Mouse (Mus musculus) cerebellum, adult (tissue): ENCODE results near the gene Spint4.
"Not testable (repeated sequence)": the region's sequence is repeated elsewhere in the genome, so short reads cannot be mapped to it uniquely, and the experiment has no call there.

Experiments used
- ATAC-seq: cut with Nextera tagmentation; 2 replicates; pipeline ENCODE4 v1.9.2; 2017; ENCODE audit warnings: mild to moderate bottlenecking, moderate library complexity, mixed read lengths; ENCODE audit not compliant: insufficient number of reproducible peaks, low FRiP score, low TSS enrichment

Gene Spint4

DNA sequence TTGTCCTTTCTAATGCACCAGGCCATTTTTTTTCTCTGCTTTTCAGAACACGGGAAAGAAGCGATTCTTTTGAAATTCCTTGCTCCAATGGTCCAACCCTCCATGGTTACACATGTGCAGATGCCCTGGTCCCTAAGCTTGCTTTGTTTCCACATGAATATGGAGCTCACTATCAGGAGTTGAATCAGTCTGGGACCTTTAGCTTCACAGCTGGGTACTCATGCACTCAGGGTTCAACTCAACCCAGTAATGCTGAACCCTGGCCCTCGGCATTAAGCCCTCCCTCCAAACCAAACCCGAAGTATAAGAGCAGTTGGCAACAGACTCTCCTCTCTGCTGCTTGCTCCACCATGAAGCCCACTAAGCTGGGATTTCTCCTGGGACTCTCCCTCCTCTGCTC lies at the start of gene Spint4:
Gene Spint4 (plus strand): TSS at position 301 of the 400 bp plus-strand sequence.
- ATAC-seq = no peak

DNA sequence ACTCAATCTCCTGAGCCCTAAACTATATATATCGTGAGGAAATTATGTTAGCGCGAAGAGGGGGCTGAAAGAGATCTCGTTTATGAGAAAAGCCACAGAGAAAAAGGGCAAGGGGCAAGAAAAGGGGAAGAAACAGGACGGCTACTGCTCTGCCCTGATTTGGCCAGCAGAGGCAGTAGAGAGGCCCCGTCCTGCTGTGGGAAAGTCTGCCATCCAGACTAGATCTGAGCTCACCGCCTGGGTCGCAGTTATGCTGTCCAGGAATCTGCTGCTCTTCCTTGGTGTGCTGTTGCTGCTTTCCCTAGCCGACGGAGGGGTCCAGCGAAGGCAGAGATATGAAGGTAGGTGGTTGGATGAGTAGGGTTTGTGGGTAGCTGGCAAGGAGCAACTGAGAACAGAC lies 42.4 kb upstream of the Spint4 start, which contains the start of gene Wfdc10:
Gene Wfdc10 (plus strand): TSS at position 189 of the 400 bp plus-strand sequence.
- ATAC-seq = no peak

DNA sequence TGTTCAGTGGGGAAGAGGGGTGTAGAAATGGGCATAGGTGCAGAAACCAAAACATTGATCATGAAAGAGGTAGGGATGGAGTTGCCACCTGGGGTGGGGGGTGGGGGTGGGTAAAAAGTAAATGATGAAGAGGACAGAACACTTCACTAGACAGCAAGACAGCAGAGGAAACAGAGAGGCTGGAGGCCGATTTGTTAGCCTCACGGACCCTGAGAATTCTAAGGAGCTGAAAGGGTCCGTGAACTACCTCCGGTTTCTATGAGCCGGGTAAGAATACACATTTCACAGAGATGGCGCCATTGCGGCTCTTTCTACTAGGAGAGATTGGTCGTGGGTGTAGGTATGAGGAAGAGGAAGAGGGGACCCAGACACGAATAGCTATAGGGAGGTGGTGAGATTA lies 41.8 kb upstream of the Spint4 start, which contains the start of gene Wfdc9:
Gene Wfdc9 (minus strand): TSS at position 101 of the 400 bp plus-strand sequence.
- no peak for ATAC-seq

DNA sequence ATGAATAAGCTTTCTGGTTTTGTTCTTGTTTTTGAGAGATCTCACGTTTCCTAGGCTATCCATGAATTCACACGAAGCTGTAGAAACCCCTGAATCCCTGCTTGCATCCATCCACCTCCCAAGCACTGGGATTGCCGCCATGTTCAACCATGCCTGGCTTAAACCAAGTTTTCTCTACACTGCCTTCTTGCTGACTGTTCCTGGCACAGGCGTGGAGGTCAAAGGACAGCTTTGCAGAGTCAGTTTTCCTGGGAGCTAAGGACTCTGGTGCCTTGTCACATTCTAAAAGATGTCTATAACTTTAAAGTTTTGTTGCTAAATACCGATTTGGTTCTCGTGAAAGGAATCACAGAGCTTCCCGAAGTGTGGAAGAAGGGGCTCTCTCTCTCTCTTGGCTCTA lies 33.5 kb upstream of the Spint4 start:
- ATAC-seq = no peak

DNA sequence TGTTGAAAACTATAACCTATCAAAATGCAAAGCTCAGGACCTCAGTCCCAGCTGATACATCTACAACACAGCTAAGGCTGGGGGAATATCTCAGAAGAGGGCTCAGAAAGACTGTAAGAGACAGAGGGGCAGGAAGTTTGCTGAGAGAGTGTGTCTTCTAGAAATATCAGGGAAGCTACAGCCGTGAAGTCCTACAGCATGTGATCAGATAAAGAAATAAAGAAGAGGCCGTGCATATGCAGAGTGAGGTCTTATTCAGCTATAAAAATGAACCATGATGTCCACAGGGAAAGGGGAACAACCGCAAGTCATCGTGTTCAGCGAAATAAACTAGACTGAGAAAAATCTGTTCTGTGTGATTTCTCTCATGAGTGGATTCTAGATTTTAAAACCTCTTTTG lies 28.0 kb upstream of the Spint4 start:
- ATAC-seq = no peak

DNA sequence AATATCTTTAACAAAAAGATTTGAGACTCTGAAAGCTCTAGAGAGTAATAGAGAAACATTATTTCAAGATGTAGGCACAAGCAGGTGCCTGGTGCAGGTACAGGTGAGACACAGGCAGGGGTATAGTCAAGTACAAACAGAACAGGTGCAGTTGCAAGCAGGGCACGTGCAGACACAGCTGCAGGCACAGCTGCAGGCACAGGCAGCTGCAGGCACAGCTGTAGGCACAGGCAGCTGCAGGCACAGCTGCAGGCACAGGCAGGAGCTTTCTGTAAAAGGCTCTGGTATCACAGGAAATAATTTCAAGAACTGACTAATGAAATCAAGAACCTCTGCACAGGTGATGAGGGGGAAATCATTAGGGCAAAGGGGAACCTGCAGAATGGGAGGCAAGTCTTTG lies 27.4 kb upstream of the Spint4 start:
- ATAC-seq = no peak

DNA sequence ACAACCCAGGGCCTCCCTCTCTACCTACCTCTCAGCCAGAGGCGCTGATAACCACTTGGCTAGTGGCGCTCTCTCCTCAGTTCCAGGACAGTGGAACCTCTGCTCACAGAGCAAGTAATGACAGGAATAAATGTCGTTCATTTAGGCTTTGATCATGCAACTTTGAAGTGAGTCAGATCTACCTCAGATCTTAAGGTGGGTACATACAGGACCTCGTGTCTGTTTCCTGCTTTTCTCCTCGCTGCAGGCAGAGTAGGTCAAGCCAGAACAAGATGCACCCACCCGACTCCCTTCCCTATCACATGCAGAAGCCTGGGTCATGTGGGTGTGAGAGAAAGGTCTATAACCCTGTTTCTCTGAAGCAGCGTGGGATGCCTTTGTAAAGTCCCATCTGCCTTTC lies 24.3 kb upstream of the Spint4 start, which contains the start of gene Wfdc11:
Gene Wfdc11 (minus strand): TSS at position 101 of the 400 bp plus-strand sequence.
- ATAC-seq = no peak

DNA sequence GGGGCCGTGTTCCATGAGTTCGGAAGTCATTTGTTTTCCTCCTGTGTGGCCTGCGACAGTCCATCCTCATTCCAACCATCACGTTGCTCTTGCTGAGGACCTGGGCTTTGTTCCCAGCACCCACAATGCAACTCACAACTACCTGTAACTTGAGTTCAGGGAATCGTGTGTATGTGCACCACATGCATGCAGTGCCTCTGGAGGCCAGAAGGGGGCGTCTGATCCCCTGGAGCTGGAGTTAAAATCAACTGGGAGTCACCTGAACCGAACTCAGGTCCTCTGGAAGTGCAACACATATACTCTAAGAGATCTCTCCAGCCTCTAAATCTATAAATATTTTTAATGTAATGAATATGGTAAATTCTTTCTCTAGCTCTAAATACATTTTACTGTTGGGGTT lies 22.2 kb upstream of the Spint4 start:
- ATAC-seq = no peak

DNA sequence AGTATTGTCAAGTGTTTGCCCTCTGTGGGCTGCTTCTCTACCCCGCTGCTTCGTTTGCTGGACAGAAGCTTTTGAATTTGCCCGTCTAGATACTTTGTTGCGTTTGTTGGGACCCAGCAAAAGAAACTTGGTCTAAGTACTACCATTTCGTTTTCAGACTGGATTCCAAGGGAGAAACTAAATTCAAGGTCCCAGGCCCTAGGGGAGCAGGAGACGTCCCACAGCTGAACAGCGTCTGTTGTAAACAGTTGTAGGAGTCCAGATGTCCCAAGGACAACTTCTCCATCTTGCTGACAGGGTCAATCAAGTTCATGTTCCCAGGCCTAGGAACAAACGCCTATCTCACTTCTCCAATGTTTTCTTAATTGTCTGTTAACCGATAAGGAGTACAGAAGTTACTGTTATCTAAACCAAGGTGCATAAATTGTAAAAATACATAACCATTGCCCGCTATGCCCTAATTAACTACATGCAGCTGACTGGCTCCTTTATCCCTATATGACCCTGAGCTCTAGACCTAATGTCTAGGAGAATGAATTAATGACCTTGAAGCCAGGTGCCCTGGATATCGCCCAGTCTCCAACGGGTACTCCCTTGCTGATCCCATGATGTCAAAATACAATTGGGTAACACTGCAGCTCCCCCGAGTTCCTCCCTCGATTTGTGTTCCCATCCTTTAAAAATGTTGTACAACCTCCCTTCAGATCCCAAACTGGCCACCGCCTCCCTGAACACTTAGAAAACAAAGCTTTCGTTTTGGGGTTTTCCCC lies 21.2 kb upstream of the Spint4 start:
- ATAC-seq = no peak

DNA sequence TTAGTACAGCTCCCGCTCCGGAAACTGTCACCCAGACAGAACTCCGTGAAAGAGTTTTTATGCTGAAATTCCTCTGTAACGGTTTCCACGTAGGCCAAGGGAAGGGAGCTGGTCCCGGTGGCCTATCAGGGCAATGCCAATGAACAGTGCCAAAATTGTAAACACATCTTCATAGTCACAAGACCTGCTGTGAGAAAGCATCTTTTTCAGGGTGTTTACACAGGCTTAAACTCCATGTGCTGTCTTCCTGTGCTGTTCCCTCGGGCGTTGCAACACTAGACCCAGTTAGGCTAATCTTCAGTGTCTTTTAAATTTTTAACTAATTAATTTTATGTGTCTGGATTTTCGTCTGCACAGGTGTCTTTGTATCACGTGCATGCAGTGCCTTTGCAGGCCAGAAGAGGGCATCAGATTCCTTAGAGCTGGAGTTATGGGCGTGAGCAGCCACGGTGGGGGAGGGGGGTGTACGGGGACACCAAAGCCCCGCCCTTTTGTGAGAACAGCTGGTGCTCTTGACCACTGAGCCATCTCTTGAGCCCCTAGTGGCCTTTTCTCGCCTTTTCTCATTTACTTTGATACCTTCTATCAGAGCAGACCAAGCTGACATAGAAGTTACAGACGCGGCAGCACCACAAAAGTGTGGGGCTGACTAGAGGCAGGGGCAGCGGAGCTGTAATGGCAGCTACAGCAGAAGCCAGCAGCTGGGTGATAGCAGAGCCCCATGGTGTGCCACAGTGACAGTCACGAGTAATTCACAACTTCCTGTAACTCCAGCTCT lies 19.3 kb upstream of the Spint4 start:
- ATAC-seq = no peak

DNA sequence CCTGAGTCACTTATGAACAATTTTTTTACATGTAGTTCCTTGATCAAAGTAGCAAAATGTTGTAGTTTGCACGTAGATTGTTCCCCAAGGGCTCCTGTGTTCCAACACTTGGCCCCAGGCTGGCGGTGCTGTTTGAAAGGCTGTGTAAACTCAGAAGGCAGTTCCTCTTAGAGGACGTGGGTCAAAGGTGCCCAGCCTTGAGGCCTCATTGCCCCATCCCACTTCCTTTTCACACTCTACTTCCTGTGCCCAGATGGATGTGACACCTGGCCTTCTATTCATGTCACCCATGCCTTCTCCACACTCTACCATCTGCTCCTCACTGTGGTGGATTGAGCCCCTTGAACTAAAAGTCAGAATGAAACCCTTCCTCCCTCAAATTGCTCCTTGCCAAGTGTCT lies 18.4 kb upstream of the Spint4 start:
- no peak for ATAC-seq

DNA sequence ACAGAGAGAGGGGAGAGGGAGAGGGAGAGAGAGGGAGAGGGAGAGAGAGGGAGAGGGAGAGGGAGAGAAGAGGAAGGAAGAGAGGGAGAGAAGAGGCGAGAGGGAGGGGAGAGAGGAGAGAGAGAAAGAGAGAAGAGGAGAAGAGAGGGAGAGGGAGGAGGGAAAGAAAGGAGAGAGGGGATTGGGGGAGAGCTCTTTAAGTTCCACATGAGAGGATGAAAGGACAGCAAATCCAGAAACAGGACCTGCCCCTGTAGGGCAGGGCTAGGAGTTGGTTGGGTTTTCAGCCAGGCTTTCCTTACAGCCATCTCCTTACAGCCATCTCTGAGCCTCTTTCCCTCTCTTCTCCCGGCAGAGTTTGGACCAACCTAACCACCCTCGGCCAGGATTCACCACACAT lies 13.5 kb upstream of the Spint4 start, which contains the start of gene Wfdc13:
Gene Wfdc13 (plus strand): TSS at position 301 of the 400 bp plus-strand sequence.
- no peak for ATAC-seq

DNA sequence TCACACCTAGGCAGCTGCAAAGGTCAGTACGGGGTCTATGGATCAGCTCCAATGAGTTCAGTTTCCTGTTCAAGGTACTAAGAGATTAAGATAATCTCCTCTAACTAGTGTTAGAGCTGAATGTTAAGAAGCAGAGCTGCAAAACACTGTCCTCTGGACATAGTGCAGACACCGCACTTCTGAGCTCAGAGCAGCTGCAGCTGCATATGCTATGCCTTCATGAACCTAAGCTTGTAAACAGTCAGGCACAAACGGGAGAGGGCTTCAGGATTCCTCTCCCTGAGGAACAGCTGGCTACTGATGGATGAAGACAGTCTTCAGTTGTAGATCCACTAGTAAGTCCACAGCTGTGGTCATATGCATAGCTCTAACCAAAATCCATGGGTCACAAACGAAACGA lies 2.7 kb downstream of the Spint4 start:
- ATAC-seq = no peak

DNA sequence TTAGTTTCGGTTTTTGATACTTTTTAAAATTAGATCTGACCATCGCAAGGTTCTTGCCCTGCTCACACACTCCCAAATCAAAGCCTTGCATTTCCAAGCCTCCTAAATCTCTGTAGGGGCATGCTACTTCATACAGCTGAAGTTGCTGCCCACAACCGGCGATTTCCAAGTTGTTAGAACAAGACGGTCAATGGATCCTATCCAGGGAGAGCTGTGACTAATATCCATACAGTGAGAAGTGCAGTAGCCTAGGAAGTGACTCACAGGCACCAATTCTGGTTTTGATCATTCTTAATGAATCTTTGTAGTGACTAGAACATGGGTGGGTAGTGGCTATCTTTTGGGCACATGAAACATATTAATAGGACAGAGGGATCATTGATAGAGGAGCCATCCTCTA lies 3.5 kb downstream of the Spint4 start:
- no peak for ATAC-seq

DNA sequence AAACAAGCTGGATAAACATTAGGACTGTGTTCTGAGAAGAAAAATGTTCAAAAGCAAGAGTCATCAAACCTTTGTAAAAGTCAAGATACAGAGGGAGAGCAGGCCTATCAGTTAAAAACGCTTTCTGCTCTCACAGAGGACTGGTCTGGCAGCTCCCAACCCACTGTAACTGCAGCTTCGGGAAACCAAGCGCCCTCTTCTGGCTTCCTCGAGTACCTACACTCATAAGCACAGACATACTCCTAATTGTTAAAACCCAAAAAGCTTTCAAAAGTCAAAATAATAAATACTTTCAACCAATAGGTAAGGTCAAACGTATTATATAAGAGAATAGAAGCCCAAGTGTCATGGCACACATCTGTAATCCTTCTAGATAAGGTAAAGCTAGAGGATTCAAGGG lies 5.9 kb downstream of the Spint4 start:
- no peak for ATAC-seq

DNA sequence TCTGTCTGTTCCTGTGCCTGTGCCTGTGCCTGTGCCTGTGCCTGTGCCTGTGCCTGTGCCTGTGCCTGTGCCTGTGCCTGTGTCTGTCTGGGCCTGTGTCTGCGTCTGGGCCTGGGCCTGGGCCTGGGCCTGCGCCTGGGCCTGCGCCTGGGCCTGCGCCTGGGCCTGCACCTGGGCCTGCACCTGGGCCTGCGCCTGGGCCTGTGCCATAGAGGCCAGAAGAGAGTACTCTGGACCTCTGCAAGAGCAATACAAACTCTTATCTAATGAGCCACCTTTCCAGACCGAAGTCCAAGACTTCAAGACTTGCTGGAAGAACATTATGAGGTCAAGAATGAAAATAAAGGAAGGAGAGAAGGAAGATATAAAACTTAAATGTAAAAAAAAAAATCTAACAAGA lies 7.0 kb downstream of the Spint4 start:
- no peak for ATAC-seq

DNA sequence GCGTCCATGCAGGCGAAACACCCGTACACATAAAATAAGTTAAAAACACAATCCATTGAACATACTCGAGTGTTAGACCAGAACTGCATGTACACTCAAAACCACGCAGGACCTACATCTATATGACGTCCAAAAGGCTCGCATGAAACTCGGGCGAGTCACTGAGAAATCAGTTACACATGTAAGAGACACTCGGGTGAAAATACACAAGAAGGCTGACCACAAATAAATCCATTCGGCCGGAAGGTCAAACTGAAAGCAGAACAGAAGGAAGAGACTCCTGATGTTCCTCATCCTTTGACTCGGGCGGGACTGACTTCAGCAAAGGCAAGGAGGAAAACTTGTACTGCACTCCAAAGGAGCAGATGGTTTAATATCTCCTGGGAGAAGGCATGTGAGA lies 7.7 kb downstream of the Spint4 start:
- ATAC-seq = no peak

DNA sequence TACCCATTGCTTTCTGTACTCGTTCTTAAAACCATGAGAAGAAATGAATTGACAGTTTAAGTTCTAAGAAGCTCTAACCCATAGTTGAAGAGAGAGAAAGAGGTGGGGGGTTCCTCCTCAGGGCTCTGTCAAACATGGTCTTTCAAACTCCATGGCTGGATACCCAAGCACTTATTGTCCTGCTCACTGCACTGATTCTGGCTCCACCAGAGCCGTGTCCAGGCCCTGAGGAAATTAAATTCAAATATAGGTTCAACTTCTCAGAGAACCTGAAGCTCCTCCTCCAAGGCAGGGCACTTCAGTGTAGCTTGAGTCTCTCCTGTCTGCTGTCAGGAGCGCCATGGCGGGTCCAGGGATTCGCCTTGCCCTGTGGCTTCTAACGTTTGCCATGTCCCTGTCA lies 16.7 kb downstream of the Spint4 start, which contains the start of gene Spint5:
Gene Spint5 (plus strand): TSS at position 301 of the 400 bp plus-strand sequence.
- ATAC-seq = no peak

DNA sequence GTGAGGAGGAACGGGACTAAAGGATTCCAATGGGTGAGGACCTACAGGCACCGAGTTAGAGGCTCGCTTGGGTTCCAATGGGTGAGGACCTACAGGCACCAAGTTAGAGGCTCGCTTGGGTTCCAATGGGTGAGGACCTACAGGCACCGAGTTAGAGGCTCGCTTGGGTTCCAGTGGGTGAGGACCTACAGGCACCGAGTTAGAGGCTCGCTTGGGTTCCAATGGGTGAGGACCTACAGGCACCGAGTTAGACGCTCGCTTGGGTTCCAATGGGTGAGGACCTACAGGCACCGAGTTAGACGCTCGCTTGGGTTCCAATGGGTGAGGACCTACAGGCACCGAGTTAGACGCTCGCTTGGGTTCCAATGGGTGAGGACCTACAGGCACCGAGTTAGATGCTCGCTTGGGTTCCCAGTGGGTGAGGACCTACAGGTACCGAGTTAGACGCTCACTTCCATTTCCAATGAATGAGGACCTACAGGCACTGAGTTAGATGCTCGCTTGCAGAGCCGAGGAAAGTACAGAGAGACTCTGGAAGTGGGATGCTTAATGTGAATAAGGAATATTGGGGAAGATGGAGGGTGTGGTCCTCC lies 18.0 kb downstream of the Spint4 start:
- ATAC-seq = not testable (repeated sequence)

DNA sequence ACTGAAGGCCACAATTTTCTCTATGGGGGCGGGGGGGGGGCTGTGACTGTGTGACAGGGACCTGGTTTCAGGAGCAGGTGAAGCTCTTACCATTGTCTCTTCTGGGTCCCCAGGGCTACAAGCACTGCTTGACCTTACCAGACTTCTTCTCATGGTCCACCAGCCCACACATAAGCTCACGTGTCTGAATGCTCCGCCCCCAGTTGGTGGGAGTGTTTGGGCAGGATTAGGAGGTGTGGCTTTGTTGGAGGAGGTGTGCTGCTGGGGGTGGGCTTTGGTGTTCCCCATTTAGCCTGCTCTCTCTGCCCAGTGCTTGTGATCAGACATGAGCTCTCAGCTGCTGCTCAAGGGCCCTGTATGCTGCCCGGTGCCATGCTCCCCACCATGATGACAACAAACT lies 25.0 kb downstream of the Spint4 start:
- no peak for ATAC-seq
